Mouse (Mus musculus) lung, postnatal 36 days (tissue): ENCODE data around the gene Mark1.

Experiments used
- DNase-seq: peaks from one replicate; pipeline ENCODE4 v3.0.0; 2022; ENCODE audit warnings: mixed read lengths

Mark1 gene

GRCm38 (mm10) chr1:184882281-184883268 is 116.8 kb downstream of the Mark1 start, which contains the start of gene C130074G19Rik:
C130074G19Rik (minus strand) TSS chr1:184883218.
- peak; percentile 89 for DNase-seq

GRCm38 (mm10) chr1:184881861-184882260 is 117.5 kb downstream of the Mark1 start:
- no peak for DNase-seq

- no peak for DNase-seq
These were observed 118.2 kb downstream of the Mark1 start for GRCm38 (mm10) chr1:184881211-184881610.

GRCm38 (mm10) chr1:184878860-184879259 is 120.5 kb downstream of the Mark1 start:
- DNase-seq, result no peak

GRCm38 (mm10) chr1:184877306-184877705 is 122.1 kb downstream of the Mark1 start:
- no peak for DNase-seq

GRCm38 (mm10) chr1:184873910-184874309 is 125.5 kb downstream of the Mark1 start:
- DNase-seq, result no peak

- DNase-seq, result no peak
These were observed 127.1 kb downstream of the Mark1 start for GRCm38 (mm10) chr1:184872069-184872819.

GRCm38 (mm10) chr1:184871506-184871905 is 127.9 kb downstream of the Mark1 start:
- DNase-seq, result peak; percentile 46

GRCm38 (mm10) chr1:184870646-184871385 is 128.6 kb downstream of the Mark1 start:
- peak; percentile 61 for DNase-seq

GRCm38 (mm10) chr1:184869939-184870565 is 129.3 kb downstream of the Mark1 start:
- DNase-seq, result peak; percentile 83

- DNase-seq, result no peak
These were observed 131.7 kb downstream of the Mark1 start for GRCm38 (mm10) chr1:184867640-184868120.

- DNase-seq, result peak; percentile 68
These were observed 135.0 kb downstream of the Mark1 start for GRCm38 (mm10) chr1:184864381-184864801.

GRCm38 (mm10) chr1:184862636-184863035 is 136.7 kb downstream of the Mark1 start:
- DNase-seq, result no peak

GRCm38 (mm10) chr1:184861551-184861950 is 137.8 kb downstream of the Mark1 start:
- DNase-seq, result no peak

GRCm38 (mm10) chr1:184860276-184860675 is 139.1 kb downstream of the Mark1 start:
- peak; percentile 75 for DNase-seq

GRCm38 (mm10) chr1:184858253-184858652 is 141.1 kb downstream of the Mark1 start:
- DNase-seq, result peak; percentile 77

- DNase-seq, result no peak
These were observed 142.2 kb downstream of the Mark1 start for GRCm38 (mm10) chr1:184857216-184857615.

GRCm38 (mm10) chr1:184853922-184854321 is 145.4 kb downstream of the Mark1 start:
- no peak for DNase-seq

GRCm38 (mm10) chr1:184853339-184853738 is 146.0 kb downstream of the Mark1 start:
- DNase-seq, result peak; percentile 89

GRCm38 (mm10) chr1:184851741-184852618 is 147.4 kb downstream of the Mark1 start:
- DNase-seq, result peak; percentile 96

GRCm38 (mm10) chr1:184851166-184851565 is 148.2 kb downstream of the Mark1 start:
- DNase-seq, result no peak
